Mouse (Mus musculus): Measurements from ENCODE around the gene Tacc3.

DNA sequence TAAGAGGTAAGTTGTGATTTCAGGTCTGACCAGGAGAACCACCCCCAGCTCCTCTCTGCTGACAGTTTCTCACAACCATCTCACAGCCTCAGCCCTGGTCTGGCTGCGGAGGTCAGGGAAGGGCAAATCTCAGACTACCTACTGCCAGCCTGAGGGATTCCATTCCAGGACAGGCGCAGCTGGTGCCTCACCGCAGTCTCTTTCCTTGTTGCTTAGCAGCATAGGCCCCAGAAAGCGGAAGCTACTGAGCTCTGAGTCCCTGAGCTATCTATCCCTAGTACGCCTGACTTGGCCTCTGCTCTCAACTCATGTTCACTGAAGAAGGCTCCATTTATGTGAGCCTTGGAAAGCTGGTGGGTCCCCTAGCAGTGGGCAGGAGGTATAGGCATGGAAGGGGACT, 60.5 kb downstream of the Tacc3 start:
- TF ChIP-seq POLR2A (IDR thresholded peaks at IDR 0.05; ENCODE audit: borderline replicate concordance, insufficient read depth, low read length): no peak
- TF ChIP-seq CTCF (IDR thresholded peaks at IDR 0.05; ENCODE audit: borderline replicate concordance, insufficient read depth, low read depth, low read length): no peak
